Mouse (Mus musculus) adrenal gland, adult 18-20 months (tissue): ENCODE data around the gene Cdc14a. TPM values are rescaled to one million over a fixed set of nuclear protein-coding genes. Genes with fewer than 3 reads are reported as not detected.

ENCODE experiments used
- DNase-seq, 2 experiments: peaks; one replicate each; pipeline ENCODE4 v3.0.0; 2021 to 2022; ENCODE audit warnings: low spot score in 2 of 2
- total RNA-seq, 2 experiments: library from RNA; stranded (reverse); gene quantifications; 1 replicate in 1 of 2; 2 replicates in 1 of 2; pipeline ENCODE4 v1.2.3; 2021

Cdc14a gene
- total RNA-seq, 2 experiments from 2014 or later: 8.3 to 9.7 TPM

DNA sequence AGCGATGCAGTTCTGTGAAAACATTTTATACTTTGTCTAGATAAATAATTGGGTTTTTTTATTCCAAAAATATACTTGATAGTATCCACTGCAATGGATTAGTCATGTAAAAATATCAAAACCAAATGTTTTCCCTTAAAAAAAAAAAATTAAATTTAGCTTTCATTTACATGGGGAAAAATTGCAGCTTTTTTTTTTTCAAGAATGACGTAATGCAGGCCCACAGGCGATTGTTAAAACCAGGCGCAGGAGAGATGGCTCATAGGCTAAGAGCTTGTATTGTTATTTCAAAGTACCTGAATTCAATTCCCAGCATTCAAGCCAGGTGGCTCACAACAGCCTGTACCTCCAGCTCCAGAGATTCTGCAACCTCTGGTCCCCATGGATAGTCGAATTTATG is 196.4 kb downstream of the Cdc14a start:
- DNase-seq: no peak

DNA sequence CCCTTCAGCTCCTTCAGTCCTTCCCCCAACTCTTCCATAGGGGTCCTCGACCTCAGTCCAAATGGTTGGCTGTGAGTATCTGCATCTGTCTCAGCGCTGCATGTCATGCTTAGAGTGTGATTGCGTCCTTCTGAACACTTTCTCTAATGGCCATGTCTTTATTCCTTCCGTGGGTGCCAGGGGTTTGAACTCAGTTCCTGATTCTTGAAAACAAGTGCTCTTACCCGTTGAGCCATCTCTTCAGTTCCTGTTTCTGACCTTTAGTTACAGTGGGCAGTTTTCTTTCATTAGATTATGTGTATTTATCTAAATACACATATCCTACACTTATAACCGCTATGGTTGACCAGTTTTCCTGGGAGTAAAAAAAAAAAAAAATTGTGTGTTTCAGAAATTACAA is 196.9 kb downstream of the Cdc14a start:
- no peak for DNase-seq

Other genes with a start within 250 kb of the Cdc14a start
- 1 to 10 TPM in 1 of 2 experiments, under 1 TPM in 1; 0.27 to 1.5 TPM for gene Gpr88, start 170.5 kb downstream of the Cdc14a start, total RNA-seq
- 10 to 100 TPM; 30.6 to 32.4 TPM for gene Rtca, start 84.2 kb upstream of the Cdc14a start, total RNA-seq
- gene Dbt, start 89.0 kb upstream of the Cdc14a start, total RNA-seq: 10 to 100 TPM; 65.6 to 74.1 TPM
- gene Lrrc39, start 138.9 kb upstream of the Cdc14a start, total RNA-seq: 1 to 10 TPM; 1.8 to 9.0 TPM
- 1 to 10 TPM; 1.4 to 1.9 TPM for gene Sass6, start 170.9 kb upstream of the Cdc14a start, total RNA-seq
- 10 to 100 TPM; 10.2 to 12.7 TPM for gene Trmt13, start 190.6 kb upstream of the Cdc14a start, total RNA-seq
- gene Mfsd14a, start 238.6 kb upstream of the Cdc14a start, total RNA-seq: 10 to 100 TPM; 51.6 to 64.6 TPM